Mouse (Mus musculus): ENCODE results near the gene Gtf2h5. TPM values are rescaled to one million over a fixed set of nuclear protein-coding genes. Genes with fewer than 3 reads are reported as not detected.
A peak's percentile ranks its signal among the peaks of the same experiment; 100 is the strongest.

The Gtf2h5 gene
- polyA plus RNA-seq, 1 experiment = 5.9 TPM

DNA sequence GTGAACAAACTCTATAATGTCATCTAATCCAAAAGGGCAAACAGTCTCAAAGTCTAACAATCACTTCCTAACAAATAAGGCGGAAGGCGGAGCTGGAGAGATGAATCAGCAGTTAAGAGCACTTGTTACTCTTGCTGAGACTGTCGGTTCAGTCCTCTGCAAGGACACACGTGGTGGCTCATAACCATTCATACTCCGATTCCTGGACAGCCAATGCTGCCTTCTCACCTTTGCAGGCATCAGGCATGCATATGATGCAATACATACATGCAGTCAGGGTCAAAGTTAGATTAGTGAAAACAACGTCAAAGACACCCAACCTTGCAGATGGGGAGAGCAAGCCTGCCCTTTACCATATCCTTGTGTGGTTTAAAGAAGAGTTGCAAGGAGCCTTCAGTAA, 12.0 kb downstream of the Gtf2h5 start:
- Histone ChIP-seq H3K27me3 (ENCODE audit: control insufficient read depth, insufficient read depth, low read length) (no peaks in the 10 kb centered on the region), H3K4me1 (ENCODE audit: control insufficient read depth, insufficient read depth, insufficient read length, low read length) (peaks cover 8% of the 10 kb centered on the region; the same call in 1 of the 2 replicates), H3K36me3 (ENCODE audit: control insufficient read depth, insufficient read depth, low read length) (peaks cover 4% of the 10 kb centered on the region), H3K27ac (ENCODE audit: insufficient read depth, low read depth, low read length) (no peak overlapping the region), H3K4me3 (ENCODE audit: low read depth, low read length) (no peak overlapping the region)
- TF ChIP-seq POLR2A (IDR thresholded peaks at IDR 0.05; ENCODE audit: low read depth, low read length) (no peak), CTCF (IDR thresholded peaks at IDR 0.05; ENCODE audit: extremely low read depth, insufficient read length, insufficient replicate concordance, low read depth, low read length) (no peak)
- 39% methylated on average over 6 of the region's 6 CpGs for WGBS

DNA sequence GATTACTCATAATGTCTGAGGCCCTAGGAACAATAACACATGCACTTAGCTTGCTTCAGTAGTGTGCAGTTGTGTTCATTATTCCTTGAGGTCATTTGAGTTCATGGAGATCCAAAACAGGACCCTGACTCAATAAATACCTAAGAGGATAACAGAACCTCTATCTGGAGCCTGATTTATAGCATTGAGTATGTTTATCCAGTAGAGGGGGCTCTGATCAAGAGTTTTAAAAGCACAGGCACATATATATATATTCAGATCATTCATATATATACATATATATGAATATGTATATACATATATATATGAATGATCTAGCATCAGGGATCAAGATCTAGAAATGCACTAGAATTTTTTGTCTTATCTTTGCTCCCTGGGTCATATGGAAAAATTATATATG, 16.0 kb downstream of the Gtf2h5 start:
- H3K27me3 ChIP-seq (ENCODE audit: control insufficient read depth, insufficient read depth, low read length) = no peaks in the 10 kb centered on the region
- no peak overlapping the region for H3K4me3 ChIP-seq (ENCODE audit: low read depth, low read length)
- H3K4me1 ChIP-seq (ENCODE audit: control insufficient read depth, insufficient read depth, insufficient read length, low read length) = peaks cover 8% of the 10 kb centered on the region; the same call in 1 of the 2 replicates
- TF ChIP-seq CTCF (IDR thresholded peaks at IDR 0.05; ENCODE audit: extremely low read depth, insufficient read length, insufficient replicate concordance, low read depth, low read length) = no peak
- TF ChIP-seq POLR2A (IDR thresholded peaks at IDR 0.05; ENCODE audit: low read depth, low read length) = no peak
- no peaks in the 10 kb centered on the region for H3K36me3 ChIP-seq (ENCODE audit: control insufficient read depth, insufficient read depth, low read length)
- no peak overlapping the region for H3K27ac ChIP-seq (ENCODE audit: insufficient read depth, low read depth, low read length)

DNA sequence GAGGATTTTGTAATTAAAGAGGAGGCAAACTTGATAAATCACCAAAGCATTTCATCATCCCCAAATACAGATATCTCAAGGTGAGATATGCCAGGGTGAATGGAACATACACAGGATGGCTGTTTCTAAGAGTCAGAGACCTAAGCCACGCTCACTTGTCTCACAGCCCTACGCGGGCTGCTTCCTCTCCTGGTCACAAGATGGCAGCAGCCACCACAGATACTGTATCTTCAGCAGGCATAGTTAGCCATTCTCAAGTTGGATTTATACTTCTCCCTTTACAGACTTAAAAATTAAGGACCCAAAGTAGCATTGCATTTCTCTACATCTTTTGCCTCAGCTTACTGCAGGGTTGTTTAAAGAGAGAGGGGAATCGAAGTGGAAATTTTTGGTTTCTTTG, 18.3 kb downstream of the Gtf2h5 start:
- H3K27me3 ChIP-seq (ENCODE audit: control insufficient read depth, insufficient read depth, low read length) = no peaks in the 10 kb centered on the region
- 32% methylated on average over 4 of the region's 4 CpGs for WGBS
- no peaks in the 10 kb centered on the region for H3K4me1 ChIP-seq (ENCODE audit: control insufficient read depth, insufficient read depth, insufficient read length, low read length)
- no peak overlapping the region for H3K27ac ChIP-seq (ENCODE audit: insufficient read depth, low read depth, low read length)
- H3K4me3 ChIP-seq (ENCODE audit: low read depth, low read length) = no peak overlapping the region
- H3K36me3 ChIP-seq (ENCODE audit: control insufficient read depth, insufficient read depth, low read length) = no peaks in the 10 kb centered on the region
- TF ChIP-seq CTCF (IDR thresholded peaks at IDR 0.05; ENCODE audit: extremely low read depth, insufficient read length, insufficient replicate concordance, low read depth, low read length) (peak; percentile 88; the same call in 1 of the 2 replicates), POLR2A (IDR thresholded peaks at IDR 0.05; ENCODE audit: low read depth, low read length) (no peak)

DNA sequence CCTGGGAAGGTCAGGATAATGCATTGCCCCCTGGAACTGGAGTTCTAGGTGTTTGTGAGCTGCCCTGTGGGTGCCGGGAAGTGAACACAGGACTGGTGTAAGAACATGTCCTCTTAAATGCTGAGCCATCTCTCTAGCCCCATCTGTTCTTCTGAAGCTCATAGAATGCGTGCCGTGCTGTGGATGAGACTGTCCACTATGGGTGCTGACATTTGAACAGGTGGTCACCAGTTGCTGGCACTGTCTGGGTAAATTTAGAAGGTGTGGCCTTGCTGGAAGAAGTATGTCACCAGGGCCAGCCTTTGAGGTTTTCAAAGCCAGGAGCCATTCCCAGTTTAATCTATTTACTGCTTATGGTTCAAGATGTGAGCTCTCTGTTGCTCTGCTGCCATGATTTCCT, 22.7 kb downstream of the Gtf2h5 start:
- Histone ChIP-seq H3K27me3 (ENCODE audit: control insufficient read depth, insufficient read depth, low read length) (0 out of 2 replicates have a peak, but pooled peaks cover 3% of the 10 kb centered on the region), H3K27ac (ENCODE audit: insufficient read depth, low read depth, low read length) (no peak overlapping the region), H3K4me1 (ENCODE audit: control insufficient read depth, insufficient read depth, insufficient read length, low read length) (no peaks in the 10 kb centered on the region), H3K4me3 (ENCODE audit: low read depth, low read length) (no peak overlapping the region), H3K36me3 (ENCODE audit: control insufficient read depth, insufficient read depth, low read length) (no peaks in the 10 kb centered on the region)
- TF ChIP-seq POLR2A (IDR thresholded peaks at IDR 0.05; ENCODE audit: low read depth, low read length) (no peak), CTCF (IDR thresholded peaks at IDR 0.05; ENCODE audit: extremely low read depth, insufficient read length, insufficient replicate concordance, low read depth, low read length) (no peak)
- 87% methylated on average over 3 of the region's 3 CpGs for WGBS

DNA sequence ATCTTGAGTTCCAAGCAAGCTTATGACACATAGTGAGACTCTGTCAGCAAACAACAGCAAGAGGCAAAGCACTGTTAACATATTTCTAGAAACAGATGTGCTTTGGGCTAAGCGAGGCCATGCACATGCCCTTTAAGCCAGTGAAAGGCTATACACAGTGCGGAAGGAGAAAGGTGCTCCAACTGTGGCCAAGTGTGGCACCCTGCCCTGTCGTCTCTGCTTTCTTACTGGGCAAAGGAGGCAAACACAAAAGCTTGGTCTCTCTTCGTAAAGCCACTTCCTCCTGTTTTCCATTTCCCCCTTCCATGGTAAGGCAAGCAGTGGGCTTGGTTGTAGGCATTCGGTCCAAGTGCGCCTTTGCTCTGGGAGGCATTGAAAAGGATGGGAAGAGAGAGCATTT, 24.0 kb downstream of the Gtf2h5 start:
- Histone ChIP-seq H3K36me3 (ENCODE audit: control insufficient read depth, insufficient read depth, low read length) (no peaks in the 10 kb centered on the region), H3K27ac (ENCODE audit: insufficient read depth, low read depth, low read length) (no peak overlapping the region), H3K4me3 (ENCODE audit: low read depth, low read length) (no peak overlapping the region), H3K4me1 (ENCODE audit: control insufficient read depth, insufficient read depth, insufficient read length, low read length) (no peaks in the 10 kb centered on the region), H3K27me3 (ENCODE audit: control insufficient read depth, insufficient read depth, low read length) (0 out of 2 replicates have a peak, but pooled peaks cover 3% of the 10 kb centered on the region)
- TF ChIP-seq CTCF (IDR thresholded peaks at IDR 0.05; ENCODE audit: extremely low read depth, insufficient read length, insufficient replicate concordance, low read depth, low read length) (no peak), POLR2A (IDR thresholded peaks at IDR 0.05; ENCODE audit: low read depth, low read length) (no peak)
- 81% methylated on average over 6 of the region's 6 CpGs for WGBS

DNA sequence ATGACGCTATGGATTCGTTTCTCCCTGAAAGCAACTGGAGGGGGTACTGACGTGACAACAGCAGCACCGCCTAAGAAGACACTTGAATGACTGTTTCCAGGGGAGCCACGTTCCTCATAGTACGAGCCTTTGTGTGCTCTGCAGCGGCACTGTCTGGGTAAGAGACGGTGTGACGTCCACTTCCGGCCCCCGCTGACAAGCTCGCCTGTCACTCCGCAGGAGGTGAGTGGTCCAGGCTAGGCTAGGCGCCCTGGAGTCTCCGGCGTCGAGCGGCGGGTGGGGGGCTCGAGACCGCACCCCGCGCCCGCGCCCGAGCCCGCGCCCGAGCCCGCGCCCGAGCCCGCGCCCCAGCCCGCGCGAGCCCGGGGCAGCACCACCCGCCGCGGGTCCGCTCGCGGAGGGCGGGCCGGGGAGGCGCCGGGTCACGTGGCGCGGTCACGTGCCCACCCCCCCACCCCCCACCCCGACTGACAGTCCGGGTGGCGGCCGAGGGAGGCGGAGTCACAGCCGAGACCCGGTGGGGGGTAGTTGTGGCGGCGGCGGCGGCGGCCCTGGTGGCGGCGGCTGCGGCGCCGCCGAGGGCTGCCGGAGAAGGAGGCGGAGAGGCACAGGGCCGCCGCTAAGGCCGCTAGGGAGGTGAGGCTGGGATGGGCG, 26.9 kb downstream of the Gtf2h5 start, which contains the start of gene Tulp4:
Tulp4 (plus strand) TSS at position 77 of the 654 bp plus-strand sequence.
- Histone ChIP-seq H3K27me3 (ENCODE audit: control insufficient read depth, insufficient read depth, low read length) (0 out of 2 replicates have a peak, but pooled peaks cover 3% of the 10 kb centered on the region), H3K36me3 (ENCODE audit: control insufficient read depth, insufficient read depth, low read length) (0 out of 2 replicates have a peak, but pooled peaks cover 2% of the 10 kb centered on the region), H3K27ac (ENCODE audit: insufficient read depth, low read depth, low read length) (peak within 1 kb of the TSS; percentile 79), H3K4me1 (ENCODE audit: control insufficient read depth, insufficient read depth, insufficient read length, low read length) (no peaks in the 10 kb centered on the region), H3K4me3 (ENCODE audit: low read depth, low read length) (peak within 1 kb of the TSS; percentile 80)
- TF ChIP-seq CTCF (IDR thresholded peaks at IDR 0.05; ENCODE audit: extremely low read depth, insufficient read length, insufficient replicate concordance, low read depth, low read length) (no peak), POLR2A (IDR thresholded peaks at IDR 0.05; ENCODE audit: low read depth, low read length) (peak; percentile 38; the same call in 1 of the 2 replicates)
- 1% methylated on average over 65 of the region's 76 CpGs for WGBS

DNA sequence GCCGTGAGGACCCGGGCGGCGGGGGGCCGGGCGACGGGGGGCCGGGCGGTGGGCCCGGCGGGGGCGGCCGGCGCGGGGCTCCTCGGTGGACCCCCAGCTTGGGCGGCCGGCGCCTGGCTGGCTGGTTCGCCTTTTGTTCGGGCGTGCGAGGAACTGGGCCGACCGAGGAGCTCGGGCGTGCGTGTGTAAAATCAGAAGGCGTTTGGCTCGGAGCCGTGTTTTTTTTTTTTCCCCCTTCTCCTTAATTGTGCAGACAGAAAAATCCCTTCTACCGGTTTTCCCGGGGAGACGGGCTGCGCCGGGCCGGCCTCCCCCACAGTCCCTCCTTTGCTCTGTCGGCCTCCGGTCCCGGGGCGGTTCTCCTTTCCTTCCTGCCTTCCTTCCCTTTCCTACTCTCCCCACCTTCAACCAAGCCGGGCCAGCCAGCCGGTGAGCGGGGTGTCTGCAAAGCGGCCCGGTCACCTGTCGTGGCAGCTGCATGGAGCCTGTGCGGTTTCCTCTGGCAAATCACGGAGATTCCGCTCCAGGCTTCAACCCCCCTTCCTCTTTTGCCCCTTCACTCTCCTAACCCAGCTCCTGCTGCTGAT, 27.5 kb downstream of the Gtf2h5 start:
- under 1% methylated on average over 50 of the region's 50 CpGs for WGBS
- TF ChIP-seq CTCF (IDR thresholded peaks at IDR 0.05; ENCODE audit: extremely low read depth, insufficient read length, insufficient replicate concordance, low read depth, low read length) (no peak), POLR2A (IDR thresholded peaks at IDR 0.05; ENCODE audit: low read depth, low read length) (no peak; the same call in 1 of the 2 replicates)
- peak overlapping the region; percentile 57 for H3K27ac ChIP-seq (ENCODE audit: insufficient read depth, low read depth, low read length)

More for the DNA sequence above, 27.5 kb downstream of the Gtf2h5 start:
- H3K36me3 ChIP-seq (ENCODE audit: control insufficient read depth, insufficient read depth, low read length) = 0 out of 2 replicates have a peak, but pooled peaks cover 2% of the 10 kb centered on the region
- H3K4me1 ChIP-seq (ENCODE audit: control insufficient read depth, insufficient read depth, insufficient read length, low read length) = no peaks in the 10 kb centered on the region
- H3K27me3 ChIP-seq (ENCODE audit: control insufficient read depth, insufficient read depth, low read length) = 0 out of 2 replicates have a peak, but pooled peaks cover 3% of the 10 kb centered on the region
- H3K4me3 ChIP-seq (ENCODE audit: low read depth, low read length) = peak overlapping the region; percentile 80

Measured in small intestine, adult 2 months (tissue).